18 mouse cellular contexts compared by ENCODE assay signal in the genomic region with DNA sequence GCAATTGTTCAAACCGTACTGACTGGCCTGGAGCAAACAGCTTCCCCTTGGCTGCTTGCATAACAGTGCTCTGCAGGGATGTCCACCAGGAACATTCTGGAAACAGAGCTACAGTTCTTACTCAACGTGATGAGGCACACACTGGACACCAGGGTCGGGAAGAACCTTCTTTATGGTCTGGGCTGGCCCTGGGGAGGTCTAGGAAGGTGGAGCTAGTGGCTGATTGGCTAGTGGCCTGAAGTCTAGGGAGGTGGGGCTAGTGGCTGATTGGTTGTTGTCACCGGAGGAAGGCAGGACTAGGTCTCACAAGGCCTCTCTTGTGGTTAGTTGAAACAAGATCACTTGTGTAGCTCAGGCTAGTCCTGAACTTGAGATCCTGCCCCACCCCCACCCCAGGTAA.
DNase-seq lines count a peak whose midpoint lies in the region; ATAC-seq and TF ChIP-seq lines count a peak whose summit lies in the region.
"Had no signal": no experiment of that assay in that cellular context is flagged by ENCODE, and none has a peak within 500 bp of the region (broad histone marks: within the 10 kb centered on the region; RNA-seq: fewer than 3 reads in every experiment).

No protein-coding gene starts in this region.

- no peak for TF ChIP-seq CTCF in lung, postnatal 0 days (IDR thresholded peaks at IDR 0.05)

- no peaks in the 10 kb centered on the region for H3K36me3 ChIP-seq in lung, postnatal 0 days (ENCODE audit: insufficient read depth, low read length)
- H3K36me3 ChIP-seq: hindbrain, embryonic 15.5 days; midbrain, embryonic 13.5 days had no signal

- peak; percentile 73 for DNase-seq in cerebellum, adult 11-12 months
- no peak for DNase-seq in cerebellum, postnatal 14 days
- peak; percentile 60 for DNase-seq in lung, postnatal 0 days (ENCODE audit: low spot score)
- DNase-seq in lung, adult 18-20 months, result no peak
- DNase-seq in brain, adult 2 months (ENCODE audit: low read depth, low spot score), result peak; percentile 64
- no peak for DNase-seq in kidney, postnatal 10 days
- no peak for DNase-seq in frontal cortex, postnatal 25 days (ENCODE audit: low spot score in 2 of 2)
- DNase-seq in layer of hippocampus, postnatal 14 days (ENCODE audit: low spot score in 2 of 2), result no peak
- DNase-seq: heart, postnatal 10 days; kidney, adult 11 months; kidney, postnatal 14 days; right cerebral cortex, adult 18-20 months; thymus, postnatal 25 days had no signal

- peak; percentile 49 for ATAC-seq in lung, postnatal 0 days
- ATAC-seq: midbrain, embryonic 13.5 days had no signal

- H3K27ac ChIP-seq in lung, postnatal 0 days (ENCODE audit: low read length), result peak overlapping the region; percentile 35; the same call in 1 of the 2 replicates
- H3K27ac ChIP-seq: forebrain, embryonic 10.5 days; hindbrain, embryonic 15.5 days; macrophage; midbrain, embryonic 13.5 days had no signal

- no peak overlapping the region for H3K4me3 ChIP-seq in lung, postnatal 0 days (ENCODE audit: low read depth, low read length)
- H3K4me3 ChIP-seq: forebrain, embryonic 10.5 days; hindbrain, embryonic 15.5 days; midbrain, embryonic 13.5 days had no signal

- no peak overlapping the region for H3K4me2 ChIP-seq in lung, postnatal 0 days (replicated peaks; ENCODE audit: low read depth, low read length)
- H3K4me2 ChIP-seq: hindbrain, embryonic 15.5 days; liver, embryonic 11.5 days; midbrain, embryonic 13.5 days had no signal

- 46% methylated on average over 4 of the region's 4 CpGs for WGBS in lung, postnatal 0 days

- no peak for TF ChIP-seq EP300 in lung, postnatal 0 days (IDR thresholded peaks at IDR 0.05)

- no peaks in the 10 kb centered on the region for H3K9me3 ChIP-seq in lung, postnatal 0 days (ENCODE audit: low read length)
- H3K9me3 ChIP-seq: forebrain, embryonic 10.5 days; hindbrain, embryonic 15.5 days; midbrain, embryonic 13.5 days had no signal

- no peaks in the 10 kb centered on the region; the same call in 1 of the 2 replicates for H3K4me1 ChIP-seq in lung, postnatal 0 days (ENCODE audit: insufficient read depth, low read depth, low read length)

- H3K9ac ChIP-seq in lung, postnatal 0 days (replicated peaks; ENCODE audit: low read depth), result no peak overlapping the region
- H3K9ac ChIP-seq: hindbrain, embryonic 15.5 days; midbrain, embryonic 13.5 days had no signal

- no peaks in the 10 kb centered on the region for H3K27me3 ChIP-seq in lung, postnatal 0 days (replicated peaks; ENCODE audit: insufficient read depth, low read length)
- H3K27me3 ChIP-seq: hindbrain, embryonic 15.5 days; midbrain, embryonic 13.5 days had no signal

Comparison
In these comparisons a context has a peak if more than half of its experiments do, and no peak if none do; other contexts are left out.
1. DNase-seq: peak in cerebellum, adult 11-12 months (single experiment), lung, postnatal 0 days (single experiment) and brain, adult 2 months (single experiment); none in cerebellum, postnatal 14 days (0 of 2), lung, adult 18-20 months (0 of 2), kidney, postnatal 10 days (single experiment), frontal cortex, postnatal 25 days (0 of 2) and layer of hippocampus, postnatal 14 days (0 of 2).